In genomic region chr11:120950281-120951202, GRCm38 (mm10) we compare ENCODE assay signal across 8 mouse cellular contexts. TPM values are rescaled to one million over a fixed set of nuclear protein-coding genes. Genes with fewer than 3 reads are reported as not detected.
DNase-seq lines count a peak whose midpoint lies in the region; ATAC-seq lines count a peak whose summit lies in the region.

No protein-coding gene starts in this region.

- H3K9me3 ChIP-seq in heart, embryonic 14.5 days (ENCODE audit: control insufficient read depth, low read length), result no peaks in the 10 kb centered on the region
- no peaks in the 10 kb centered on the region for H3K9me3 ChIP-seq in liver, embryonic 12.5 days (replicated peaks)

- ATAC-seq in heart, embryonic 14.5 days (ENCODE audit: insufficient number of reproducible peaks, insufficient read depth, low FRiP score, low read depth), result peak; percentile 73
- ATAC-seq in liver, embryonic 12.5 days, result peak; percentile 87

- peak; percentile 84 for DNase-seq in CD4-positive helper T cell, adult 2 months (ENCODE audit: low read depth, low spot score)
- peak; percentile 69 for DNase-seq in fibroblast of lung, adult 2 months (ENCODE audit: low read depth)
- peak; percentile 89 for DNase-seq in kidney, postnatal 10 days
- DNase-seq in naive thymus-derived CD4-positive, alpha-beta T cell, adult 2 months (ENCODE audit: low read depth), result peak; percentile 70
- DNase-seq in splenic B cell, adult 2 months (ENCODE audit: low read depth, low spot score), result peak; percentile 67

- H3K27ac ChIP-seq in brown adipose tissue, adult 24 weeks (replicated peaks; ENCODE audit: low read depth, low read length), result no peak overlapping the region
- peak overlapping the region; percentile 84 to 92 for H3K27ac ChIP-seq in heart, embryonic 14.5 days (replicated peaks in 1 of 2; ENCODE audit: control insufficient read depth in 1 of 2, insufficient read depth in 1 of 2, low read depth in 2 of 2, low read length in 2 of 2)
- peak overlapping the region; percentile 95 for H3K27ac ChIP-seq in liver, embryonic 12.5 days

- peak overlapping the region; percentile 66 for H3K4me2 ChIP-seq in heart, embryonic 14.5 days (ENCODE audit: low read length)
- peak overlapping the region; percentile 96 for H3K4me2 ChIP-seq in liver, embryonic 12.5 days

- peak overlapping the region; percentile 50 for H3K4me3 ChIP-seq in brown adipose tissue, adult 24 weeks (ENCODE audit: insufficient read depth, low read depth, low read length)
- H3K4me3 ChIP-seq in heart, embryonic 14.5 days (ENCODE audit: control insufficient read depth in 1 of 2, insufficient read depth in 1 of 2, low read depth in 1 of 2, low read length in 2 of 2), result peak overlapping the region; percentile 66 to 72
- H3K4me3 ChIP-seq in liver, embryonic 12.5 days, result peak overlapping the region; percentile 76

- peaks cover 10% of the 10 kb centered on the region for H3K4me1 ChIP-seq in brown adipose tissue, adult 24 weeks (ENCODE audit: control insufficient read depth, insufficient read depth, insufficient read length, low read length)
- H3K4me1 ChIP-seq in heart, embryonic 14.5 days (ENCODE audit: control insufficient read depth in 2 of 2, insufficient read depth in 2 of 2, low read length in 2 of 2), result peaks cover 25 to 43% of the 10 kb centered on the region in 2 experiments
- H3K4me1 ChIP-seq in liver, embryonic 12.5 days, result peaks cover 70% of the 10 kb centered on the region

- H3K27me3 ChIP-seq in heart, embryonic 14.5 days (ENCODE audit: control insufficient read depth, insufficient read depth, low read length), result no peaks in the 10 kb centered on the region
- peaks cover 28% of the 10 kb centered on the region for H3K27me3 ChIP-seq in liver, embryonic 12.5 days (replicated peaks)
- no peaks in the 10 kb centered on the region for H3K27me3 ChIP-seq in splenic B cell, adult 2 months (ENCODE audit: control insufficient read depth, insufficient read depth, low read length, poor library complexity, severe bottlenecking)

- 3% methylated on average over 39 of the region's 39 CpGs for WGBS in heart, embryonic 14.5 days
- 2% methylated on average over 39 of the region's 39 CpGs for WGBS in liver, embryonic 12.5 days (ENCODE audit: insufficient replicate concordance)

- peak overlapping the region; percentile 92 for H3K9ac ChIP-seq in heart, embryonic 14.5 days (ENCODE audit: low read length)
- H3K9ac ChIP-seq in liver, embryonic 12.5 days, result peak overlapping the region; percentile 95

- H3K36me3 ChIP-seq in heart, embryonic 14.5 days (ENCODE audit: control insufficient read depth, insufficient read depth, low read length), result peaks cover 22% of the 10 kb centered on the region
- peaks cover 29% of the 10 kb centered on the region for H3K36me3 ChIP-seq in liver, embryonic 12.5 days
- no peaks in the 10 kb centered on the region for H3K36me3 ChIP-seq in splenic B cell, adult 2 months (ENCODE audit: control insufficient read depth, insufficient read depth, low read length, poor library complexity, severe bottlenecking)

RNA-seq across cellular contexts. Expression of gene Slc16a3, which starts 2.3 kb away (rescaled TPM):
- polyA plus RNA-seq in brown adipose tissue, adult 24 weeks (2012; ENCODE audit: insufficient read depth, insufficient read length, missing spikeins), result 1.6 and 2.2 TPM in 2 replicates
- 82.5 and 111 TPM in 2 replicates for polyA plus RNA-seq in heart, embryonic 14.5 days (2014; fragmentation: Nextera tagmentation; extraction: Ambion mirVana)
- 166 and 170 TPM in 2 replicates for polyA plus RNA-seq in liver, embryonic 12.5 days (2016; fragmentation: Nextera tagmentation; extraction: Ambion mirVana)

RNA-seq across cellular contexts. Expression of gene Ccdc57, which starts 17.9 kb away (rescaled TPM):
- 7.1 and 11.1 TPM in 2 replicates for polyA plus RNA-seq in brown adipose tissue, adult 24 weeks (2012; ENCODE audit: insufficient read depth, insufficient read length, missing spikeins)
- polyA plus RNA-seq in heart, embryonic 14.5 days (2014; fragmentation: Nextera tagmentation; extraction: Ambion mirVana), result 4.2 and 4.8 TPM in 2 replicates
- polyA plus RNA-seq in liver, embryonic 12.5 days (2016; fragmentation: Nextera tagmentation; extraction: Ambion mirVana), result 2.9 and 3.2 TPM in 2 replicates

RNA-seq across cellular contexts. Expression of gene Csnk1d, which starts 40.6 kb away (rescaled TPM):
- 33.8 and 36.5 TPM in 2 replicates for polyA plus RNA-seq in brown adipose tissue, adult 24 weeks (2012; ENCODE audit: insufficient read depth, insufficient read length, missing spikeins)
- polyA plus RNA-seq in heart, embryonic 14.5 days (2014; fragmentation: Nextera tagmentation; extraction: Ambion mirVana), result 45.1 and 45.6 TPM in 2 replicates
- 58.4 and 61.1 TPM in 2 replicates for polyA plus RNA-seq in liver, embryonic 12.5 days (2016; fragmentation: Nextera tagmentation; extraction: Ambion mirVana)

Comparison
In these comparisons a context has a peak if more than half of its experiments do, and no peak if none do; other contexts are left out.
1. RNA of gene Slc16a3, which starts 2.3 kb away (polyA plus RNA-seq): 166 to 170 TPM in liver, embryonic 12.5 days and 82.5 to 111 TPM in heart, embryonic 14.5 days; 1.6 to 2.2 TPM in brown adipose tissue, adult 24 weeks; every median in the first group is over 10 times any median in the second.
2. Peak in every context shown above with its lines, with median percentiles within 50 percentile points of each other: DNase-seq and H3K4me3 ChIP-seq.